Mouse (Mus musculus): ENCODE measurements at regions not wholly inside any gene's neighbourhood (a gene's known extent, or its start where the extent isn't known, plus 50 kb on each side); places are given as distances from the start of the nearest gene placed in this dataset.

- Histone ChIP-seq H3K9ac (ENCODE audit: low read depth, low read length) (no peak overlapping the region), H3K36me3 (ENCODE audit: control insufficient read depth, insufficient read depth, low read length) (no peaks in the 10 kb centered on the region), H3K27me3 (ENCODE audit: control insufficient read depth, insufficient read depth, low read depth, low read length) (no peaks in the 10 kb centered on the region), H3K27ac (ENCODE audit: low read length) (no peak overlapping the region), H3K4me1 (ENCODE audit: control insufficient read depth, insufficient read depth, low read length) (no peaks in the 10 kb centered on the region), H3K4me3 (ENCODE audit: low read depth, low read length) (no peak overlapping the region), H3K4me2 (ENCODE audit: low read length) (no peak overlapping the region), H3K9me3 (replicated peaks; ENCODE audit: control insufficient read depth, low read length, poor library complexity, severe bottlenecking) (no peaks in the 10 kb centered on the region)
- 81% methylated on average over 1 of the region's 1 CpGs for WGBS
- ATAC-seq, result no peak
Observed at GRCm38 (mm10) chr8:41648276-41648675, 231.4 kb upstream of the Frg1 start.

- Histone ChIP-seq H3K4me2 (ENCODE audit: low read length) (no peak overlapping the region), H3K4me1 (ENCODE audit: control insufficient read depth, insufficient read depth, low read length) (no peaks in the 10 kb centered on the region), H3K27ac (ENCODE audit: low read length) (no peak overlapping the region), H3K9me3 (replicated peaks; ENCODE audit: control insufficient read depth, low read length, poor library complexity, severe bottlenecking) (no peaks in the 10 kb centered on the region), H3K27me3 (ENCODE audit: control insufficient read depth, insufficient read depth, low read depth, low read length) (no peaks in the 10 kb centered on the region), H3K9ac (ENCODE audit: low read depth, low read length) (no peak overlapping the region), H3K36me3 (ENCODE audit: control insufficient read depth, insufficient read depth, low read length) (no peaks in the 10 kb centered on the region), H3K4me3 (ENCODE audit: low read depth, low read length) (no peak overlapping the region)
- 83% methylated on average over 5 of the region's 5 CpGs for WGBS
- no peak for ATAC-seq
Observed at GRCm38 (mm10) chr8:41644626-41645025, 227.8 kb upstream of the Frg1 start.

GRCm38 (mm10) chr8:41623841-41624240 lies 207.0 kb upstream of the Frg1 start:
- WGBS, result 93% methylated on average over 4 of the region's 4 CpGs
- H3K4me3 ChIP-seq (ENCODE audit: low read depth, low read length), result no peak overlapping the region
- ATAC-seq, result no peak
- H3K36me3 ChIP-seq (ENCODE audit: control insufficient read depth, insufficient read depth, low read length), result no peaks in the 10 kb centered on the region
- H3K4me1 ChIP-seq (ENCODE audit: control insufficient read depth, insufficient read depth, low read length), result no peaks in the 10 kb centered on the region
- H3K9me3 ChIP-seq (replicated peaks; ENCODE audit: control insufficient read depth, low read length, poor library complexity, severe bottlenecking), result no peaks in the 10 kb centered on the region
- no peak overlapping the region for H3K27ac ChIP-seq (ENCODE audit: low read length)
- H3K9ac ChIP-seq (ENCODE audit: low read depth, low read length), result no peak overlapping the region
- H3K27me3 ChIP-seq (ENCODE audit: control insufficient read depth, insufficient read depth, low read depth, low read length), result no peaks in the 10 kb centered on the region
- no peak overlapping the region for H3K4me2 ChIP-seq (ENCODE audit: low read length)

- Histone ChIP-seq H3K27ac (ENCODE audit: low read length) (no peak overlapping the region), H3K9ac (ENCODE audit: low read depth, low read length) (no peak overlapping the region), H3K4me2 (ENCODE audit: low read length) (no peak overlapping the region), H3K27me3 (ENCODE audit: control insufficient read depth, insufficient read depth, low read depth, low read length) (no peaks in the 10 kb centered on the region), H3K36me3 (ENCODE audit: control insufficient read depth, insufficient read depth, low read length) (no peaks in the 10 kb centered on the region), H3K4me1 (ENCODE audit: control insufficient read depth, insufficient read depth, low read length) (no peaks in the 10 kb centered on the region), H3K9me3 (replicated peaks; ENCODE audit: control insufficient read depth, low read length, poor library complexity, severe bottlenecking) (no peaks in the 10 kb centered on the region), H3K4me3 (ENCODE audit: low read depth, low read length) (no peak overlapping the region)
- ATAC-seq, result no peak
- WGBS, result 75% methylated on average over 1 of the region's 1 CpGs
Observed at GRCm38 (mm10) chr8:41600255-41600654, 183.4 kb upstream of the Frg1 start.

- 85% methylated on average over 5 of the region's 5 CpGs for WGBS
- Histone ChIP-seq H3K4me2 (ENCODE audit: low read length) (no peak overlapping the region), H3K27ac (ENCODE audit: low read length) (no peak overlapping the region), H3K4me1 (ENCODE audit: control insufficient read depth, insufficient read depth, low read length) (no peaks in the 10 kb centered on the region), H3K36me3 (ENCODE audit: control insufficient read depth, insufficient read depth, low read length) (no peaks in the 10 kb centered on the region), H3K4me3 (ENCODE audit: low read depth, low read length) (no peak overlapping the region), H3K9ac (ENCODE audit: low read depth, low read length) (no peak overlapping the region), H3K27me3 (ENCODE audit: control insufficient read depth, insufficient read depth, low read depth, low read length) (no peaks in the 10 kb centered on the region), H3K9me3 (replicated peaks; ENCODE audit: control insufficient read depth, low read length, poor library complexity, severe bottlenecking) (no peaks in the 10 kb centered on the region)
- no peak for ATAC-seq
Observed at GRCm38 (mm10) chr8:41594446-41594845, 177.6 kb upstream of the Frg1 start.

GRCm38 (mm10) chr8:41593666-41594042 lies 176.8 kb upstream of the Frg1 start:
- 65% methylated on average over 2 of the region's 2 CpGs for WGBS
- no peaks in the 10 kb centered on the region for H3K4me1 ChIP-seq (ENCODE audit: control insufficient read depth, insufficient read depth, low read length)
- no peak overlapping the region for H3K9ac ChIP-seq (ENCODE audit: low read depth, low read length)
- H3K27me3 ChIP-seq (ENCODE audit: control insufficient read depth, insufficient read depth, low read depth, low read length), result no peaks in the 10 kb centered on the region
- H3K36me3 ChIP-seq (ENCODE audit: control insufficient read depth, insufficient read depth, low read length), result no peaks in the 10 kb centered on the region
- ATAC-seq, result no peak
- H3K4me2 ChIP-seq (ENCODE audit: low read length), result no peak overlapping the region
- H3K4me3 ChIP-seq (ENCODE audit: low read depth, low read length), result no peak overlapping the region
- H3K9me3 ChIP-seq (replicated peaks; ENCODE audit: control insufficient read depth, low read length, poor library complexity, severe bottlenecking), result no peaks in the 10 kb centered on the region
- H3K27ac ChIP-seq (ENCODE audit: low read length), result no peak overlapping the region

GRCm38 (mm10) chr8:41592741-41593665 lies 176.1 kb upstream of the Frg1 start:
- Histone ChIP-seq H3K27me3 (ENCODE audit: control insufficient read depth, insufficient read depth, low read depth, low read length) (no peaks in the 10 kb centered on the region), H3K9me3 (replicated peaks; ENCODE audit: control insufficient read depth, low read length, poor library complexity, severe bottlenecking) (no peaks in the 10 kb centered on the region), H3K9ac (ENCODE audit: low read depth, low read length) (no peak overlapping the region), H3K4me3 (ENCODE audit: low read depth, low read length) (no peak overlapping the region), H3K36me3 (ENCODE audit: control insufficient read depth, insufficient read depth, low read length) (no peaks in the 10 kb centered on the region), H3K4me1 (ENCODE audit: control insufficient read depth, insufficient read depth, low read length) (no peaks in the 10 kb centered on the region), H3K4me2 (ENCODE audit: low read length) (no peak overlapping the region), H3K27ac (ENCODE audit: low read length) (no peak overlapping the region)
- WGBS, result 69% methylated on average over 6 of the region's 6 CpGs
- ATAC-seq, result no peak

- ATAC-seq, result no peak
- Histone ChIP-seq H3K4me3 (ENCODE audit: low read depth, low read length) (no peak overlapping the region), H3K36me3 (ENCODE audit: control insufficient read depth, insufficient read depth, low read length) (no peaks in the 10 kb centered on the region), H3K27ac (ENCODE audit: low read length) (no peak overlapping the region), H3K4me1 (ENCODE audit: control insufficient read depth, insufficient read depth, low read length) (no peaks in the 10 kb centered on the region), H3K27me3 (ENCODE audit: control insufficient read depth, insufficient read depth, low read depth, low read length) (no peaks in the 10 kb centered on the region), H3K9me3 (replicated peaks; ENCODE audit: control insufficient read depth, low read length, poor library complexity, severe bottlenecking) (no peaks in the 10 kb centered on the region), H3K4me2 (ENCODE audit: low read length) (no peak overlapping the region), H3K9ac (ENCODE audit: low read depth, low read length) (no peak overlapping the region)
- WGBS, result 72% methylated on average over 9 of the region's 9 CpGs
Observed at GRCm38 (mm10) chr8:41592174-41592573, 175.3 kb upstream of the Frg1 start.

GRCm38 (mm10) chr8:41588157-41588556 lies 171.3 kb upstream of the Frg1 start:
- 64% methylated on average over 2 of the region's 2 CpGs for WGBS
- Histone ChIP-seq H3K9me3 (replicated peaks; ENCODE audit: control insufficient read depth, low read length, poor library complexity, severe bottlenecking) (no peaks in the 10 kb centered on the region), H3K27ac (ENCODE audit: low read length) (no peak overlapping the region), H3K4me2 (ENCODE audit: low read length) (no peak overlapping the region), H3K4me3 (ENCODE audit: low read depth, low read length) (no peak overlapping the region), H3K9ac (ENCODE audit: low read depth, low read length) (no peak overlapping the region), H3K4me1 (ENCODE audit: control insufficient read depth, insufficient read depth, low read length) (no peaks in the 10 kb centered on the region), H3K27me3 (ENCODE audit: control insufficient read depth, insufficient read depth, low read depth, low read length) (no peaks in the 10 kb centered on the region), H3K36me3 (ENCODE audit: control insufficient read depth, insufficient read depth, low read length) (no peaks in the 10 kb centered on the region)
- ATAC-seq, result no peak

All from midbrain, embryonic 16.5 days (tissue).